Mouse (Mus musculus): Measurements from ENCODE around the gene Kcnk7. TPM values are rescaled to one million over a fixed set of nuclear protein-coding genes. Genes with fewer than 3 reads are reported as not detected.

Kcnk7 gene
- polyA plus RNA-seq, 1 experiment from 2014 or later = 0.50 TPM

GRCm38 (mm10) chr19:5740320-5741317 lies 36.5 kb downstream of the Kcnk7 start, which contains the start of gene Ltbp3:
TSS of gene Ltbp3 (plus strand) at chr19:5740904.
- no peaks in the 10 kb centered on the region for H3K27me3 ChIP-seq (ENCODE audit: control insufficient read depth, insufficient read depth, low read depth, low read length)
- no peaks in the 10 kb centered on the region for H3K36me3 ChIP-seq (ENCODE audit: control insufficient read depth, insufficient read depth, low read length)
- peak within 1 kb of the TSS; percentile 95 for H3K4me2 ChIP-seq (ENCODE audit: low read depth, low read length)
- peak within 1 kb of the TSS; percentile 84 for H3K4me3 ChIP-seq (ENCODE audit: low read length)
- peak within 1 kb of the TSS; percentile 100 for H3K27ac ChIP-seq (ENCODE audit: low read length)
- peak; percentile 84 for ATAC-seq (ENCODE audit: low read depth)
- H3K4me1 ChIP-seq (replicated peaks; ENCODE audit: control insufficient read depth, insufficient read depth, low read length) = peaks cover 34% of the 10 kb centered on the region
- no peaks in the 10 kb centered on the region for H3K9me3 ChIP-seq (ENCODE audit: control insufficient read depth, low read length)
- WGBS = 17% methylated on average over 11 of the region's 14 CpGs
- H3K9ac ChIP-seq (ENCODE audit: low read length) = peak within 1 kb of the TSS; percentile 85

- Histone ChIP-seq H3K27ac (ENCODE audit: low read length) (peak overlapping the region; percentile 100), H3K9me3 (ENCODE audit: control insufficient read depth, low read length) (no peaks in the 10 kb centered on the region), H3K4me3 (ENCODE audit: low read length) (peak overlapping the region; percentile 84), H3K9ac (ENCODE audit: low read length) (peak overlapping the region; percentile 85), H3K4me1 (replicated peaks; ENCODE audit: control insufficient read depth, insufficient read depth, low read length) (peaks cover 40% of the 10 kb centered on the region), H3K4me2 (ENCODE audit: low read depth, low read length) (peak overlapping the region; percentile 95), H3K36me3 (ENCODE audit: control insufficient read depth, insufficient read depth, low read length) (0 out of 2 replicates have a peak, but pooled peaks cover 2% of the 10 kb centered on the region), H3K27me3 (ENCODE audit: control insufficient read depth, insufficient read depth, low read depth, low read length) (no peaks in the 10 kb centered on the region)
- ATAC-seq (ENCODE audit: low read depth) = peak; percentile 84
- WGBS = under 1% methylated on average over 50 of the region's 55 CpGs
These were observed 37.6 kb downstream of the Kcnk7 start for GRCm38 (mm10) chr19:5741641-5742240.

GRCm38 (mm10) chr19:5742241-5742641 lies 38.1 kb downstream of the Kcnk7 start:
- Histone ChIP-seq H3K4me3 (ENCODE audit: low read length) (peak overlapping the region; percentile 84), H3K4me2 (ENCODE audit: low read depth, low read length) (peak overlapping the region; percentile 95), H3K9ac (ENCODE audit: low read length) (peak overlapping the region; percentile 85), H3K36me3 (ENCODE audit: control insufficient read depth, insufficient read depth, low read length) (0 out of 2 replicates have a peak, but pooled peaks cover 2% of the 10 kb centered on the region), H3K9me3 (ENCODE audit: control insufficient read depth, low read length) (no peaks in the 10 kb centered on the region), H3K4me1 (replicated peaks; ENCODE audit: control insufficient read depth, insufficient read depth, low read length) (peaks cover 40% of the 10 kb centered on the region), H3K27ac (ENCODE audit: low read length) (peak overlapping the region; percentile 100), H3K27me3 (ENCODE audit: control insufficient read depth, insufficient read depth, low read depth, low read length) (no peaks in the 10 kb centered on the region)
- ATAC-seq (ENCODE audit: low read depth) = peak; percentile 21
- WGBS = 3% methylated on average over 32 of the region's 32 CpGs

- Histone ChIP-seq H3K27ac (ENCODE audit: low read length) (no peak overlapping the region), H3K36me3 (ENCODE audit: control insufficient read depth, insufficient read depth, low read length) (peaks cover 2% of the 10 kb centered on the region; the same call in 1 of the 2 replicates), H3K4me3 (ENCODE audit: low read length) (peak overlapping the region; percentile 84), H3K9me3 (ENCODE audit: control insufficient read depth, low read length) (no peaks in the 10 kb centered on the region), H3K27me3 (ENCODE audit: control insufficient read depth, insufficient read depth, low read depth, low read length) (no peaks in the 10 kb centered on the region), H3K4me1 (replicated peaks; ENCODE audit: control insufficient read depth, insufficient read depth, low read length) (peaks cover 40% of the 10 kb centered on the region), H3K4me2 (ENCODE audit: low read depth, low read length) (peak overlapping the region; percentile 95), H3K9ac (ENCODE audit: low read length) (peak overlapping the region; percentile 85)
- 37% methylated on average over 5 of the region's 5 CpGs for WGBS
- ATAC-seq (ENCODE audit: low read depth) = no peak
These were observed 39.4 kb downstream of the Kcnk7 start for GRCm38 (mm10) chr19:5743576-5743975.

GRCm38 (mm10) chr19:5745756-5746710 lies 41.9 kb downstream of the Kcnk7 start:
- H3K4me2 ChIP-seq (ENCODE audit: low read depth, low read length) = peak overlapping the region; percentile 47
- H3K27me3 ChIP-seq (ENCODE audit: control insufficient read depth, insufficient read depth, low read depth, low read length) = peaks cover 13% of the 10 kb centered on the region
- H3K27ac ChIP-seq (ENCODE audit: low read length) = no peak overlapping the region
- no peaks in the 10 kb centered on the region for H3K9me3 ChIP-seq (ENCODE audit: control insufficient read depth, low read length)
- peak overlapping the region; percentile 44 for H3K9ac ChIP-seq (ENCODE audit: low read length)
- H3K4me3 ChIP-seq (ENCODE audit: low read length) = peak overlapping the region; percentile 19
- peaks cover 5% of the 10 kb centered on the region; the same call in 1 of the 2 replicates for H3K36me3 ChIP-seq (ENCODE audit: control insufficient read depth, insufficient read depth, low read length)
- H3K4me1 ChIP-seq (replicated peaks; ENCODE audit: control insufficient read depth, insufficient read depth, low read length) = peaks cover 24% of the 10 kb centered on the region
- no peak for ATAC-seq (ENCODE audit: low read depth)
- WGBS = 13% methylated on average over 34 of the region's 36 CpGs

- peaks cover 14% of the 10 kb centered on the region for H3K27me3 ChIP-seq (ENCODE audit: control insufficient read depth, insufficient read depth, low read depth, low read length)
- ATAC-seq (ENCODE audit: low read depth) = no peak
- peaks cover 21% of the 10 kb centered on the region for H3K4me1 ChIP-seq (replicated peaks; ENCODE audit: control insufficient read depth, insufficient read depth, low read length)
- no peak overlapping the region for H3K4me2 ChIP-seq (ENCODE audit: low read depth, low read length)
- H3K36me3 ChIP-seq (ENCODE audit: control insufficient read depth, insufficient read depth, low read length) = peaks cover 5% of the 10 kb centered on the region; the same call in 1 of the 2 replicates
- H3K4me3 ChIP-seq (ENCODE audit: low read length) = no peak overlapping the region
- no peaks in the 10 kb centered on the region for H3K9me3 ChIP-seq (ENCODE audit: control insufficient read depth, low read length)
- H3K9ac ChIP-seq (ENCODE audit: low read length) = no peak overlapping the region
- no peak overlapping the region for H3K27ac ChIP-seq (ENCODE audit: low read length)
- WGBS = 37% methylated on average over 12 of the region's 12 CpGs
These were observed 42.8 kb downstream of the Kcnk7 start for GRCm38 (mm10) chr19:5746907-5747363.

GRCm38 (mm10) chr19:5749476-5749875 lies 45.3 kb downstream of the Kcnk7 start:
- no peak overlapping the region for H3K4me2 ChIP-seq (ENCODE audit: low read depth, low read length)
- H3K4me1 ChIP-seq (replicated peaks; ENCODE audit: control insufficient read depth, insufficient read depth, low read length) = peaks cover 9% of the 10 kb centered on the region
- no peaks in the 10 kb centered on the region for H3K9me3 ChIP-seq (ENCODE audit: control insufficient read depth, low read length)
- no peak overlapping the region for H3K4me3 ChIP-seq (ENCODE audit: low read length)
- WGBS = 69% methylated on average over 6 of the region's 6 CpGs
- H3K27me3 ChIP-seq (ENCODE audit: control insufficient read depth, insufficient read depth, low read depth, low read length) = peaks cover 14% of the 10 kb centered on the region
- no peak overlapping the region for H3K27ac ChIP-seq (ENCODE audit: low read length)
- H3K9ac ChIP-seq (ENCODE audit: low read length) = no peak overlapping the region
- peaks cover 12% of the 10 kb centered on the region for H3K36me3 ChIP-seq (ENCODE audit: control insufficient read depth, insufficient read depth, low read length)
- no peak for ATAC-seq (ENCODE audit: low read depth)

- Histone ChIP-seq H3K4me1 (replicated peaks; ENCODE audit: control insufficient read depth, insufficient read depth, low read length) (peaks cover 2% of the 10 kb centered on the region), H3K4me3 (ENCODE audit: low read length) (no peak overlapping the region), H3K9ac (ENCODE audit: low read length) (no peak overlapping the region), H3K4me2 (ENCODE audit: low read depth, low read length) (no peak overlapping the region), H3K27ac (ENCODE audit: low read length) (no peak overlapping the region), H3K36me3 (ENCODE audit: control insufficient read depth, insufficient read depth, low read length) (peaks cover 12% of the 10 kb centered on the region), H3K9me3 (ENCODE audit: control insufficient read depth, low read length) (no peaks in the 10 kb centered on the region), H3K27me3 (ENCODE audit: control insufficient read depth, insufficient read depth, low read depth, low read length) (peaks cover 14% of the 10 kb centered on the region)
- 25% methylated on average over 22 of the region's 22 CpGs for WGBS
- ATAC-seq (ENCODE audit: low read depth) = no peak
These were observed 46.8 kb downstream of the Kcnk7 start for GRCm38 (mm10) chr19:5750951-5751350.

All from lung, embryonic 16.5 days (tissue).